Mouse (Mus musculus) megakaryocyte, embryonic 14.5 days (primary cell): ENCODE data around the gene Ahdc1.

ENCODE experiments used
- FLI1 ChIP-seq: IDR thresholded peaks from 2 replicates; pipeline ENCODE4 v1.6.1; 2012; ENCODE audit warnings: low read length, inconsistent platforms, mixed read lengths
- GATA1 ChIP-seq: IDR thresholded peaks from 3 replicates; pipeline ENCODE4 v1.6.1; 2012; ENCODE audit warnings: mixed read lengths, low read length, inconsistent platforms, borderline replicate concordance

- TF ChIP-seq FLI1 (no peak), GATA1 (no peak)
Measured at GRCm38 (mm10) chr4:132988581-132989355, 22.3 kb upstream of the Ahdc1 start.
